Mouse (Mus musculus) naive thymus-derived CD4-positive, alpha-beta T cell, adult 2 months (primary cell): ENCODE measurements around the gene Ptprt.

Experiments used
- DNase-seq: peaks from one replicate; pipeline ENCODE4 v3.0.0-alpha.2; 2011; ENCODE audit warnings: low read depth

The Ptprt gene

DNA sequence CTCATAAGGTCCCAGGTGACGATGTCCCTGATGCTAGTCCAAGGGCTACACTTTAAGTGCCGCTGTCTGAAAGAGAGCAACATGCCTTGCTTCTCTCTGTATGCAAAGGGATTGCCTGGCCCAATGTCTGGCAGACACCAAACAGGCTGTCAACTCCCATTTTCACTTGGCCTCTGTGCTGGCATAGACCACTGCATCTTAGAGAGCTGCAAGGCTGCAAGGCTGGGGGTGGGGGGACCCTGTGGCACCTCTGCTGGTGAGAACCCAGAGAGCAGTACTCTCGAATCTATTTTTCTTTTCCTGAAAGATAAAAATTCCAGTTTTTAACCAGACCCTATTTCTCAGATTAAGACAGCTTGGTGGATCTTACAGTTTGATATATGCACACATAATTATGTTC lies 69.6 kb downstream of the Ptprt start:
- DNase-seq: no peak

DNA sequence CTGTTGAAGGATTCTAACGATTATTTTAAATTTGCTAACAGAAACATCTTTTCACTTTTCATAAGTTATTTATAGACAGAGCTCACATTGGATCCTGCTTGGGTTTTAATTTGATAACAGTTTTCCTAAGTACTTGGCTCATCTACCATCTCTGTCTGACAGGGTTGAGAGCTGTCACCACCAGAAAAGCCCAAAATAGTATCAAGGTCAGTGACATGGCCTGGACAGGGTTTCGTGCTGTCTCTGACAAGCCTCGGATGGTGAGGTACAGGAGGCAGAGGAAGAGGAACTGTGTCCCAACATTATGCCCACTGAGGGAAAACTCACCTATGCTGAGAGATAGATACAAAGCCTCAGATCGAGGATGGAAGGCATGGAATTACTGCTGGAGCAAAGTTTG lies 79.3 kb downstream of the Ptprt start:
- DNase-seq: no peak

DNA sequence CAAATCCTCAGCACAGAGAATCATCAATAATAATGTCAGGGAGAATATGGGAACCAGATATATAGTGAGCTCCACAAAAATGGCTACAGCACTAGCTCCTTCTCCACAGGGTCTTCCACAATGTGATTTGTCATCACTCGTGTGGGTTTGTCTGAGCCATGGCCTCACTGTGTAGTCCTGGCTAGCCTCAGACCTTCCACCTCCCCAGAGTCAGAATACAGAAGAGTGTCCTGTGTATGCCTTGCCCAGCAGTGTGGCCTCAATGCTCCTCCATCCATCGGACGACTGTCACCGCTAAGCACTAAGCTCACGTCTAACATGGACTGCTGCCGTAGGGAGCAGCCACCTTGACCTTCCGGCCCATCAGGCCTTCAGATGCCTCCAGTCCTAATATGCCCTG lies 83.1 kb downstream of the Ptprt start:
- no peak for DNase-seq

DNA sequence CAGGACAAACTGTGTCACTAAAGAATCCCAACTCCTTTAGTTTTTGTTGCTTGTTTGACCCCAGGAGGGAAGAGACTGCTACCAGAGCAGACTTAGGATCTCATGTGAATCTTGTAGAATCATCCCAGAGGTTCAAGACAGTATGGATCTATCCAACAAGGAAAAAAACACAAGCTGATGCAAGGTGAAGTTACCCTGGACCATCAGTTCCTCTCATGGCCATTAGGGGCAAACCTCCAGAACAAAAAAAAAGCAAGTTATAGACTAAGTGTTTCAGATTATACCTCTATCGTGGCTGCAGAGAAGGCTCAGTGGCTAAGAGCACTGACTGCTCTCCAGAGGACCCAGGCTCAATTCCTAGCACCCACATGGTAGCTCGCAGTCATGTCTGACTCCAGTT lies 88.1 kb downstream of the Ptprt start:
- no peak for DNase-seq

DNA sequence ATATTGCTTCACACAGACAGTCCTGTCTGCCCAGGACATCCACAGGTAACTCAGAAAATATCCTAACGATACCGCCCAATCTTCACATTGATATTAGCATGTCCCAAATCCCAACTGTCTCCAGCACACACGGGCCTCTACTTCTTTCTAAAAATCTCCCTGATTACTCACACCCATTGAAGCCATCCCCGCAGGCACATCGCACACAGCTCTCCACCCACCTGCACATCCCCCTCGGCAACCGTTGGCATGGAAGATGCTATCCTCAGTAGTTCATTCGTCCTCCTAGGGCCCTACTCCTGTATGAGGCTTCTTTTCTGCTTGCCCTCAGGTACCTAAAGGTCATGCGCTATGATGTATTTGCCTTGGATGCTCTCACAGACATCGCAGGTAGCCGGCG lies 89.9 kb downstream of the Ptprt start:
- no peak for DNase-seq

DNA sequence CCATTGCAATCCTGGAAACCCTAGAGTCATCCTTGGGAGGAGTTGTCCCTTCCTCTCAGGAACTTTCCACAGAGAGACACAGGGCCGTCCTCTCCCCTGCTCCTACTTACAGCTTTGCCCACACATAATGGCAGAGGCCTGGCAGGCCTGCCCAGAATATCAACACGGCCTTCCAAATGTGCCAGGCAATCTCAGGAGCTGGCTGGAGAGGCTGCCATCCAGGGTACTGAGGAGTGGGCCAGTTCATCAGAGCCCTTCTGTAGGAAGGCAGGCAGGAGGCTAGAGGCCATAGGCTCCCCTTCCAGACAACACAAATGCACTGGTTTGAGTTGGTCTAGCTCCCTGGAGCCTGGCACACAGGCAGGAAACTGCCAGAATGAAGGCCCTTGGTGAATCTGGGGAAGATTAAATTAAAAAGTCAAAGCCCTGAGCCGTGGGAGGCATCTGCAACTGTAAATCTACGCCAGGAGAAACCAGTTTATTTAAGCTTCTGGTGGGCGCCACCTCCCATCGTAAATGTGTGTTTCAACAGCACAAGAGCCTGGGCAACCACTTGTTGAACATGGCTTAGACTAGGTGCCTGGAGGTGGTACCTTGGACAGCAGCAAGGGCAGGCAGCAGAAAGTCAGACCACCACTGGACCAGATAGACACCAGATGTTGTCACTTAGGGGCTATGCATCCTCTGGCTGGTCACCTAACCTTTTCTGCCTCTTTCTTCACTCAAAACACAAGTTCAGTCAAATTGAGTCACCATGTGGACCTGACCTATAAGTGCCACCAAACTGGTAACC lies 92.4 kb downstream of the Ptprt start:
- DNase-seq: no peak

DNA sequence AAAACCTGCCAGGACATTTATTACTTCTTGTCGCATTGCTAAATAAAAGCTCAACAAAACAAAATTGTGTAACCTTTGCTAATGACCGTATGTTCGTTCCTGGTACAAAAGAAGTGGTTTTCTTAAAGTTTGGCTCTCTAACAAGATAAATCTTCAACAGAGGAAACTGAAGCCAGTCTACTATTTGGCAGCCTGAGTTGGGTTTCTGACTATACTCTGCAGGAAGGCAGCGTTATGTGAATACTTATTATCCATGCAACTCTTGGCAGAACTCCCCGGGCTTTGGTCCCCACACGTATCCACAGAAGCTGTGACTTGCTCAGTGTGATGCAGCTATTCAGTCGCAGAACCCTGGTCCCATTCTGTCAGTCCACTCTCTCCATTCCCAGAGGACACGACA lies 112.6 kb downstream of the Ptprt start:
- DNase-seq: no peak

DNA sequence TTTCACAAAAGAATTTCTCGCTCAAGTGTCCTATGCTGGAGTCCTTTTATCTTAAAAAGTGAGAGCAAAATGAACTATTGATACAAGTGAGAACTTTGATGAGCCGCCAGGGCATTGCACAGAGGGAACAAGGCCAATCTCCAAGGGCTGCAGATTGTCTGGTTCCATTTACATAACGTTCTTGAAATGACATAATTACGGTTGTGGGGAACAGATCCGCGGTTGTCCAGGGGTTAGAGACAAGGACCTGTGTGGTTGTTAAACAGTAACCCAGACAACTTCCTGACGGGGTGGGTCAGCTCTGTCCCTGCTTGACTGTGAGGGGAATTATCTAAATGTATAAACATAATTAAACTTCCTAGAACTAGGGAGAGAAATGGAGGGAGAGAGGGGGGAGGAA lies 129.3 kb downstream of the Ptprt start:
- DNase-seq: no peak

DNA sequence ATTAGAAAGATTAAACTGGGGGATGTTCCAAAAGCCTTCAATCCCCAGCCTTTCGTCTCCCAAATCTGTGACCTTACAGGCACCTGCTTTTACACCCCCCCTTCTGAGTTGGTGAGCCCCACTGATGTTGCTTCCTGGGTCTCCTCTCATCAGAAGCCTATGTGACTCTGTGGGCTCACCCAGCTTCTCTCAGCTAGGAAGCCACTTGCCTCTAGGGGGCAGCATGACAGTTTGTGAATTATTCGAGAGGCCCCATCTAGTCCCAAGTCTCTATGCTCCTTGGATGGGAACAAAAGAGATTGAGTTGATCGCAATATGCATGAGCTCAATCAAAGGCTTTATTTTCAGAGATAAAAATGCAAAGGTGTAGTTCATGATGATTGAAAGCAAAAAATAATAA lies 132.0 kb downstream of the Ptprt start:
- no peak for DNase-seq

DNA sequence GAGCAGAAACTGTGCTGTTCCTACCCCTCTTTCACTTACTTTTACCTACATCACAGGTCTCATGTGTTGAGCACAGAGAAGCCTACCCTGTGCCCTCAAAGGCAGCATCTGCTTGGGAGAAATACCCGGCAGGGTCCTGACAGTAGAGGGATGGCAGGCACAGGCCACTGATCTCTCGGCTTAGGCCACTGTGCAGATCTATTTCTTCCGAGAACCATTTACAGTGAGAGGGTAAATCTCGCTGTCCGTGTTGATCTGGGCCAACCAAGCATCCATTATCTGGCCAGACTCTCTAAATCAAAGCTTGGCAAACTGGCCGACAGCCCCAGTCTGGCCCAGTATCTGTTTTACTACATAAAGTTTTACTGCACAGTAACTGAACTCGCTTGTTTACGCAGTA lies 145.0 kb downstream of the Ptprt start:
- DNase-seq: no peak

DNA sequence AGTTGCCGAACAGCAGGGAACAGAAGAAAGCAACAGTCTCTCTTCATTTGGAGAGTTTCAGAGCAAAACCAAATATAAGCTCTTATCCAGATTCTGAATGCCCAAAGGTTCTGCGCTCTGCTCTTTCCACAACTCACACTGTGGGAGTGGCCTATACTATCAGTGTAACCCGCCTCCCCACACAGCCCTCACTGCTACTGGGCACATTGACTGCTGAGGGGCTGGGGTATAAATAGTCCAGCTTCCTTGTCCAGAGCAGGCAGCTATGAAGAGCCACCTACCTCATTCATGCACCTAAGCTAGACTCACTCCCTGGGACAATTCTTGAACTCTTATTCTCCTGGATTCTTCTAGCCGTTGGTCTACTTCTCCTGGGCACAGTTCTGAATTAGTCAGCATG lies 147.9 kb downstream of the Ptprt start:
- DNase-seq: no peak

DNA sequence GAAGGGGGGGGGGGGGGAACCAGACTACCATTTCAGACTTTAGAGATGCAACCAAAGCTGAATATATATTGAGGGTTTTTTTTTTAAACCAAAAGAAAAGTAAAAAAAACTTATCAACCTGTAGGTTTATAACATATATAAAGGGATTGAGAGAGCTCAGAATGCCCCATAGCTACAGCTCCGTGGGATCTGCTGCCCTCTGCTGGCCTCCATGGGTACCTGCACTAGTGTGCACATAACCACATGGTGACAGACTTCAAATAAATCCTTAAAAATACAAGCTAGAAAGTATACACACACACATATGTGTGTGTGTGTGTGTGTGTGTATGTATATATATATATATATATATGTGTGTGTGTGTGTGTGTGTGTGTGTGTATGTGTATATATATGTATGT lies 148.9 kb downstream of the Ptprt start:
- no peak for DNase-seq

DNA sequence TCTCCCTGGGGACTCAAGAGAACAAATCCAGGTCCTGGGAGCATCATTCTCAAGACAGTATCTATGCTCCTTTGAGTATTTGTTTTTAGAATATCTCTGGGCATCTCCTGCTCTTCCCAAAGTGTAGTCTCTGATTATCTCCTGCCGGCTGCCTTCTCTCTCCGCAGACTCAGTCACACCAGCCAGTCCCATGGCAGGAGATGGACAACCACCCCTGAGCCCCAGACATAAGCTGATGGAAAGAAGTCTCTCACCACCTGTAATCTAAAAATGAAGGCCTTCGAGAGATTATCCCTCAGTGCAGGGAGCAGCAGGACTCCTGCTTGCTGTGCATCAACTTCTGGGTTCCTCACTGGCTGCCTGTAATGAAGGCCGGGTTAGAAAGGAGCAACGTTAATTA lies 151.9 kb downstream of the Ptprt start:
- DNase-seq: no peak

DNA sequence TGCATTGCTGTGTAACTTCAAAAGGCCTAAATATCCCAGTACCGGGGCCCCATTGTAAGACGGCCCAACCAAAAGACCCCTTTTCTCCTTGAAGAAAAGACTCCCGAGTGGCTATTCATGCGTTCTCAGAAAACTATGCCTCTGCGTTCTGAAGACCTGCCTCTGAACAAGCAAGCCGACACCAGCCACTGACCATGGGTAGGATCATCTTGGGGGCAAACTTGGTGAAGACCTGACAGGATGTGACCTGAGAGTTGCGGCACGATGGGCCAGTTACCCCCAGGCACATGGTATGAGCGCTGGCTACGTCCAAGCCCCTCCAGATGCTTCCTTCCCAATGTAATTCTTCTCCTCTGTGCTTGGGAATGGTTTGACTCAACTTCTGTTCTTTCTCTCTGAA lies 153.3 kb downstream of the Ptprt start:
- no peak for DNase-seq

DNA sequence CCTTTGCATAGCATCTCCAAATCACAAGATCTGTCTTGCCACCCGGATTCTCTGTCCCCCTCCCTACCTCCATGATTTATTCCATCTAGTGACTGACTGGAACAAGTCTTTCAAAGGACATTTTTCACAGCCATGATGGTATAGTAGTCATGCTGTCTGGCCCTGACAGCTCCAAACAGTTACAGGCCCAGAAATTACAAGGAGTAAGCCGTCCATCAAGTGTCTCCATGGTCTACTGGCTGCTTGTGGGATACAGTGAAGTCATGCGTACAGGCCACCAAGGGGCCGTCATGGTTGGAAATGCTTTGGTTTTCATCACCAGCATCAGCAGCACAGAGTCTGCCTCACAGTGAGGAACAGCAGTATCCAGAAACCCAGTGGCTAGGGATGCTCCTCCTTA lies 156.1 kb downstream of the Ptprt start:
- DNase-seq: no peak

DNA sequence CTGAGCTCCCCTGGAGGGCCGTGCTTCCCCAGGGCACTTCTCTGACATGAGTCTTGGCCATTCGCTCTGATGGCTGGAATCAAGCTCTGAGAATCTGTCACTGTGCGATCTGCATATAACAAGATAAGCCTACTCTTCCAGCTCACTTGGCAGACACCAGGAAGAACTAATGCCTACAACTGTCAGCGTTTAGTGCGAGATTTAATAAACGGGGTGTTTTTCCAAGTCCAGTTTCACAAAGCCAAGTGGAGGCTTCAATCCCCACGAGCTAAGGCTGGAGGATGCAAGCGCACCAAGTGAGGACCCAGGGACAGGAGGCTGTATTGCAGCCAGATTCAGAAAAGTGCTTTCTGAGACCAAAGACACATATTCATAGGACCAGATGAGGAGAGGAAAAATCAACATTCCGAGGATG lies 161.4 kb downstream of the Ptprt start:
- DNase-seq: no peak

DNA sequence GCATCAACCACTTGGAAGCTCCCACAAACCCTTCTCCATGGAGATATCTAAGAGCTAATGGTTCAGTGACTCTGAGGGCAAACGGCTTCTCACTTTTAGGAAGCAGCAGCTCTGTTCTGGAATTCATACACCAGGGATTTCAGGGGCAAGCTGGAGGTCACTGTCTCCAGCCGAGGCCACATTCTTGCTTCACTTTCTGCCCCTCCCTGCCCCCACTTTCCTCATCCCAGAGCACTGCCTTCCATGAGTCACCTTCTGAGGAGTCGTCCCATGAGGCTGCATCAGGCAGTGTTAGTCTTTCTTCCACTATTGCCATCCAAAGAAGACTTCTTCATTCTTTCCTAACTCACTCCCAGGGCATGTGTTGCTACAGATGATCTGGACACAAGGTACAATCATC lies 162.8 kb downstream of the Ptprt start:
- no peak for DNase-seq

DNA sequence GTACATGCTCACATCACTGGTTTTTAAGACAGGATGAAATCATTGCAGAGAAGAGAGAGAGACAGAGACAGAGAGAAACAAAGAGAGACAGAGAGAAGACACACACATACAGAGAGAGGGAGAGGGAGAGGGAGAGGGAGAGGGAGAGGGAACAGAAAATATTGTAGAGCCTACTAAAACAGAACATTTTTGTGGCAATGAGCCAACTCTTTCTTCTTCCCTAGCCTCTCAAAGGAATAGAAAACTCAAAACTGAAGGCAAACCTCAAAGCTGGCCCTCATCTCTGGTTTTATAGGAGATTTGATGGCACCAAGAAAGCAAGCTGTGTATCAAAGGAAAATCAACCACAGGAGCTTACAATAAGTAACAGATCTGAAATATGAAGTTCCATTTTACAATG lies 176.9 kb downstream of the Ptprt start:
- DNase-seq: no peak

DNA sequence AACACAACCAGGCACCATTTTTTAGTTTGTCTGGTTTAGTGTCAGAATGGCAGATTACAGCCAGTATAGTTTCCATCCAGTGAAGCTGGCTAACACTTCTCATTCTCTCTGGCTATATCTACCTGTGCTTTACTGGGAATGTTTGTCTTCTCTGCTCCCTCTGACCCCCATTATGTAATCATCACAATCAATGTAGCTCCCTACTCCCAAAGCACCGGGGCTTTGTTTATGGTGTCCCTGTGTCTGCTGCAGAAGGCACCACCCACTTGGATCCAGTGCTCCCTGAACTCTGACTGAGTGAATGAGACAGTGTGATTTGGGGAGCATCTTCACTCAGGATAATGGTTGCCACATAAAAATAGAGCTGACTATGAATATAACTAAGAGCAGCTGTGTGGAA lies 217.8 kb downstream of the Ptprt start:
- DNase-seq: no peak

DNA sequence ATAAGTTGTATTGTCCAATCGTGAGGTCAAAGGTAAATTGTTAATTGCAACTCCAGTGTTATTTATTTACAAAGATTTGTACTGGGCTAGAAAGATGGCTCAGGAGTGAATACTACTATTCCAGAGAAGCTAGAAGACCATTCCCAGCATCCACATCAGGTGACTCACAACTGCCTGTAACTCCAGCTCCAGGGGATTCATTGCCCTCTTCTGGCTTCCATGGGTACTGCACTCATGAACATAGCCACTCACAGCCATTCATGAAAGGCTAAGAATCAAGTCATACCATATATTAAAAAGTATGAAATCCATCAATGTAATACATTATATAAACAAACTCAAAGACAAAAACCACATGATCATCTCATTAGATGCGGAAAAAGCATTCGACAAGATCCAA lies 224.3 kb downstream of the Ptprt start:
- no peak for DNase-seq

DNA sequence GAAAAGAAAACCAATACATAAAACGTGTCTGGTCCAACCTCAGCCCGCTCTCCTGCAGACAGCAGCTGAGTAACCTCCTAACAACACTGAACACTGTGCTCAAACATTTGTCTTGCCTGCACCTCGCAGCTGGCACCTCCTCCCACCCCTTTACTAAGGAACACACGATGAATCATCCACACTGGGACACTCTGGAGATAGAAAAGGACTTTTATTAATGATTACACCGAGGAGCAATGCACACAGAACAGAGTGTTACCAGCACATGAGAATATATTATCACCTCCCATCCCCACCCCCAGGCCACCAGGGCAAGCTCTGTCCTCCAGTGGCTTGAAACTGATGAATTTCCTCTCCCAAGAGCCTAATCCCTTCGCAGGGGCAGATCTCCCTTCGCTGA lies 230.8 kb downstream of the Ptprt start:
- no peak for DNase-seq

DNA sequence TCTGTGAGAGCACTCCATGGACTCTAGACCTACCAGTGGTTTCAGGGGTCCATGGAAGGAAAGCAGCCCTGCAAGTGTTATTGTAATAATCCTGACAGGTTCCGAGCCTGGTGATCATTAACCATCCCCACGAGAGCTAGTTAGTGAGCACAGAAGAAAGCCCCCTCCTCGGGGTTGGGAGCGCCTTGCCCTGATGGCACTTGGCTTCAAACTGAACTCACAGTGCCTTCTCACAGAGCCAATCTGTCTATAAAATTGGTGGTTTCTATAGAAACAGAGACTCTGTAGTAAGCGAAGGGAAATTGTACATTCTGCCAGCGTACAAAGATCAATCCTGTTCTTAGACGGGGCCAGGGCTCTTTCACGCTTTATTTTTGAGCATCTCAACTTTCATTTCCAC lies 234.8 kb downstream of the Ptprt start:
- DNase-seq: no peak

DNA sequence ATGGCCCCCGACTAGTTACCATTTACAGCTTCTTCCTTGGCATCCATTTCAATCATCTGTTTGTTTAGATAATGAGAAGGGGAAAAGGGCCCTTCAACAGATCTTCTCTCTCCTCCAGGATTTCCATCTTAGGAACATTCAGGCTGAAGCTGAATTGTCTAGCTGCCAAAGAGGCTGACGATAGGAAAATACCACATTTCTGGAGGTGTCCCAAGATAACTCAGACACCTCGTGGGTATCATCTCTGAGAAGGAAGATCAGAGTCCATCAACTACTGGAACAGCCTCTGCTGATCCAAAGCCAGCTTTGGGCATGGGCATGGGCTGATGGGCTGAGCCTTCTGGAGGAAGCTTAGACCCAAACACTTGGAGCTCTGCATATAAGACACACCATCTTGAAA lies 242.8 kb downstream of the Ptprt start:
- DNase-seq: no peak

DNA sequence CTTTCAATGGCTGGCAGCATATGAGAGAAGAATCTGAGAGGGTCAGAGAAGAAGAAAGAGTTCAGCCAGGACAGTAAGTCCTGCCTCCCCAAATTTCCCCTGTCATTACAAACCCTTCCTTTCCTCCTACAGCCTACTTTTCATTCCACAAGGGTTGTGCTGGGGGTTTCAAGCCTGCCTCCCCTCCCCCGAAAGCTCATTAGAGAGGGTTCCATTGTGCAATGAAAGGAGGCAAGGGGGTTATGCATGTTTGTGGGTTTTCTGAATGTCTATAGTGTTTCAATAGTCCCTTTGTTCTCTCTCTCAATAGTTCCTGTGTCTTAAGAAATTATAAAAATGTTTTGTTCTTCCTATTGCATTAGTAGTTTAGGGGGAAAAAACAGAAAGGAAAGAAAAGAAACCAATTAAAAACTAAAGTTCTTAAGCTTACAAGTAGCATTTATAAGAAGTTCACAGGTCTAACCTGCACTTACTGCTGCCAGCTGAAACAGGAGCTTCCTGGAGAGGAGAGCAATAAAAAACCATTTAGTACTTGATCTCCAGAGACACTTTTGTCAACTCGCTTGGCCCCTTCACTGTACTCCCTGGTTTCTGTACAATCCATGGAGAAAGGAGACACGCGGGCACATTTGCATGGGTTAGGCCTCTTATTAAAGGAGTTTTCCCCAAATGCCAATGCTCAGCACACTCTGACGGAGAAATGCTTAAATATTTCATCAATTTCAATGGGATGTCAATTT lies 247.7 kb downstream of the Ptprt start:
- DNase-seq: no peak
